Mouse (Mus musculus): ENCODE measurements at regions not wholly inside any gene's neighbourhood (a gene's known extent, or its start where the extent isn't known, plus 50 kb on each side); places are given as distances from the start of the nearest gene placed in this dataset.
A peak's percentile ranks its signal among the peaks of the same experiment; 100 is the strongest.

GRCm38 (mm10) chr16:44674198-44674597, 49.9 kb upstream of the Nepro start:
- no peak for DNase-seq (ENCODE audit: low spot score)

- no peak for DNase-seq (ENCODE audit: low spot score)
Measured at GRCm38 (mm10) chr16:44672422-44672819, 51.7 kb upstream of the Nepro start.

- no peak for DNase-seq (ENCODE audit: low spot score)
Measured at GRCm38 (mm10) chr16:44671551-44672421, 52.3 kb upstream of the Nepro start.

- no peak for DNase-seq (ENCODE audit: low spot score)
Measured at GRCm38 (mm10) chr16:44668061-44668460, 56.0 kb upstream of the Nepro start.

- no peak for DNase-seq (ENCODE audit: low spot score)
Measured at GRCm38 (mm10) chr16:44667118-44667517, 57.0 kb upstream of the Nepro start.

GRCm38 (mm10) chr16:44666431-44666997, 57.6 kb upstream of the Nepro start:
- no peak for DNase-seq (ENCODE audit: low spot score)

- no peak for DNase-seq (ENCODE audit: low spot score)
Measured at GRCm38 (mm10) chr16:44665491-44665931, 58.6 kb upstream of the Nepro start.

GRCm38 (mm10) chr16:44662966-44663600, 61.0 kb upstream of the Nepro start:
- no peak for DNase-seq (ENCODE audit: low spot score)

- no peak for DNase-seq (ENCODE audit: low spot score)
Measured at GRCm38 (mm10) chr16:44660996-44661876, 62.9 kb upstream of the Nepro start.

- no peak for DNase-seq (ENCODE audit: low spot score)
Measured at GRCm38 (mm10) chr16:44658306-44658705, 65.8 kb upstream of the Nepro start.

- no peak for DNase-seq (ENCODE audit: low spot score)
Measured at GRCm38 (mm10) chr16:44656181-44656580, 67.9 kb upstream of the Nepro start.

- DNase-seq (ENCODE audit: low spot score): no peak
Measured at GRCm38 (mm10) chr16:44655306-44655705, 68.8 kb upstream of the Nepro start.

- no peak for DNase-seq (ENCODE audit: low spot score)
Measured at GRCm38 (mm10) chr16:44648547-44649223, 75.4 kb upstream of the Nepro start.

- DNase-seq (ENCODE audit: low spot score): no peak
Measured at GRCm38 (mm10) chr16:44643992-44644391, 80.1 kb upstream of the Nepro start.

- no peak for DNase-seq (ENCODE audit: low spot score)
Measured at GRCm38 (mm10) chr16:44637100-44637499, 78.4 kb upstream of the Boc start.

- no peak for DNase-seq (ENCODE audit: low spot score)
Measured at GRCm38 (mm10) chr16:44634486-44634885, 75.8 kb upstream of the Boc start.

GRCm38 (mm10) chr16:44633059-44633667, 74.5 kb upstream of the Boc start:
- DNase-seq (ENCODE audit: low spot score): no peak

GRCm38 (mm10) chr16:44632330-44633058, 73.8 kb upstream of the Boc start:
- DNase-seq (ENCODE audit: low spot score): peak; percentile 29

- no peak for DNase-seq (ENCODE audit: low spot score)
Measured at GRCm38 (mm10) chr16:44631357-44632053, 72.8 kb upstream of the Boc start.

GRCm38 (mm10) chr16:44630861-44631260, 72.2 kb upstream of the Boc start:
- no peak for DNase-seq (ENCODE audit: low spot score)
